Mouse (Mus musculus) thymus, adult 2 months (tissue): Measurements from ENCODE around the gene Zfp428. TPM values are rescaled to one million over a fixed set of nuclear protein-coding genes. Genes with fewer than 3 reads are reported as not detected.
A peak's percentile ranks its signal among the peaks of the same experiment; 100 is the strongest.

Source experiments
- DNase-seq: peaks from one replicate; pipeline ENCODE4 v3.0.0; 2021
- H3K27ac ChIP-seq: fragments of 200-500 bp; 2 replicates; pipeline ENCODE4 v1.5.1; 2012; ENCODE audit warnings: low read length, control low read depth; ENCODE audit not compliant: control insufficient read depth, insufficient read depth
- H3K27me3 ChIP-seq: fragments of 200-500 bp; 2 replicates; pipeline ENCODE4 v1.6.1; 2012; ENCODE audit warnings: mild to moderate bottlenecking, low read length, moderate library complexity, mixed read lengths; ENCODE audit not compliant: control insufficient read depth, insufficient read depth
- H3K36me3 ChIP-seq: fragments of 200-500 bp; 2 replicates; pipeline ENCODE4 v1.6.1; 2012; ENCODE audit warnings: mild to moderate bottlenecking, low read length, moderate library complexity; ENCODE audit not compliant: control insufficient read depth, insufficient read depth
- H3K4me1 ChIP-seq: fragments of 200-500 bp; replicated peaks from 2 replicates; pipeline ENCODE4 v1.6.1; 2012; ENCODE audit warnings: low read length; ENCODE audit not compliant: control insufficient read depth, insufficient read depth
- H3K4me3 ChIP-seq: fragments of 200-500 bp; 2 replicates; pipeline ENCODE4 v1.5.1; 2012; ENCODE audit warnings: mild to moderate bottlenecking, low read length, control low read depth, moderate library complexity; ENCODE audit not compliant: control insufficient read depth, insufficient read depth
- CTCF ChIP-seq: fragments of 200-500 bp; IDR thresholded peaks from 2 replicates; pipeline ENCODE4 v1.5.1; 2012; ENCODE audit warnings: mild to moderate bottlenecking, control low read depth, low read length, moderate library complexity, borderline replicate concordance; ENCODE audit not compliant: control insufficient read depth, poor library complexity, insufficient read depth; ENCODE audit errors: extremely low read depth
- POLR2A ChIP-seq: fragments of 200-500 bp; IDR thresholded peaks from 2 replicates; pipeline ENCODE4 v1.6.1; 2012; ENCODE audit warnings: mild to moderate bottlenecking, low read length, control low read depth, moderate library complexity; ENCODE audit not compliant: control insufficient read depth, poor library complexity, insufficient read depth; ENCODE audit errors: extremely low read depth
- WGBS: fragments of 180-500 bp; shearing (Covaris S2); methylation state at CpG from one replicate; pipeline ENCODE4 v1.1.7; 2018; 5-methylcytosine and 5-hydroxymethylcytosine counted together
- polyA plus RNA-seq: library from polyadenylated mRNA; depleted of rRNA; stranded (reverse); fragments of >200 nt; gene quantifications from 2 replicates; pipeline ENCODE4 v1.2.3, GENCODE M21; 2012; rRNA removed

Zfp428 gene
- polyA plus RNA-seq, 1 experiment = 14.4 TPM

GRCm38 (mm10) chr7:24551985-24552759, 45.4 kb downstream of the Zfp428 start:
- TF ChIP-seq POLR2A (no peak), CTCF (no peak)
- no peak for DNase-seq

GRCm38 (mm10) chr7:24555786-24556185, 49.0 kb downstream of the Zfp428 start:
- Histone ChIP-seq H3K27ac (no peak overlapping the region), H3K4me3 (no peak overlapping the region), H3K4me1 (no peaks in the 10 kb centered on the region; the same call in 1 of the 2 replicates), H3K27me3 (no peaks in the 10 kb centered on the region), H3K36me3 (no peaks in the 10 kb centered on the region)
- no peak for DNase-seq
- no peak for TF ChIP-seq POLR2A
- no peak for TF ChIP-seq CTCF
- 94% methylated on average over 10 of the region's 10 CpGs for WGBS

More at GRCm38 (mm10) chr7:24551985-24552759, 45.4 kb downstream of the Zfp428 start:
- Histone ChIP-seq H3K27ac (no peak overlapping the region), H3K27me3 (no peaks in the 10 kb centered on the region), H3K36me3 (no peaks in the 10 kb centered on the region), H3K4me3 (no peak overlapping the region), H3K4me1 (peaks cover 6% of the 10 kb centered on the region)
- WGBS = 94% methylated on average over 12 of the region's 12 CpGs

GRCm38 (mm10) chr7:24561450-24561849, 54.6 kb downstream of the Zfp428 start:
- H3K36me3 ChIP-seq = no peaks in the 10 kb centered on the region
- no peaks in the 10 kb centered on the region for H3K4me1 ChIP-seq
- no peak overlapping the region for H3K4me3 ChIP-seq
- H3K27me3 ChIP-seq = no peaks in the 10 kb centered on the region
- no peak for DNase-seq
- 94% methylated on average over 4 of the region's 4 CpGs for WGBS
- H3K27ac ChIP-seq = no peak overlapping the region
- no peak for TF ChIP-seq POLR2A
- TF ChIP-seq CTCF = no peak

- no peaks in the 10 kb centered on the region for H3K27me3 ChIP-seq
- no peaks in the 10 kb centered on the region for H3K4me1 ChIP-seq
- WGBS = 96% methylated on average over 8 of the region's 8 CpGs
- H3K4me3 ChIP-seq = no peak overlapping the region
- H3K36me3 ChIP-seq = 0 out of 2 replicates have a peak, but pooled peaks cover 12% of the 10 kb centered on the region
- DNase-seq = no peak
- no peak overlapping the region for H3K27ac ChIP-seq
- TF ChIP-seq CTCF = no peak
These were observed 56.5 kb downstream of the Zfp428 start for GRCm38 (mm10) chr7:24563191-24563836.

GRCm38 (mm10) chr7:24563837-24564206, 57.0 kb downstream of the Zfp428 start:
- H3K4me3 ChIP-seq = no peak overlapping the region
- 93% methylated on average over 4 of the region's 4 CpGs for WGBS
- H3K27me3 ChIP-seq = no peaks in the 10 kb centered on the region
- no peaks in the 10 kb centered on the region for H3K4me1 ChIP-seq
- TF ChIP-seq CTCF (no peak), POLR2A (no peak)
- 0 out of 2 replicates have a peak, but pooled peaks cover 12% of the 10 kb centered on the region for H3K36me3 ChIP-seq
- H3K27ac ChIP-seq = no peak overlapping the region
- no peak for DNase-seq

GRCm38 (mm10) chr7:24564607-24565265, 57.9 kb downstream of the Zfp428 start:
- H3K4me1 ChIP-seq = no peaks in the 10 kb centered on the region
- H3K27me3 ChIP-seq = no peaks in the 10 kb centered on the region
- peak; percentile 80 for DNase-seq
- H3K36me3 ChIP-seq = 0 out of 2 replicates have a peak, but pooled peaks cover 12% of the 10 kb centered on the region
- H3K4me3 ChIP-seq = no peak overlapping the region
- WGBS = 69% methylated on average over 6 of the region's 6 CpGs
- H3K27ac ChIP-seq = no peak overlapping the region
- TF ChIP-seq POLR2A = no peak
- peak; percentile 90 for TF ChIP-seq CTCF

Other genes with a start within 250 kb of the Zfp428 start
- 1.2 and 1.7 TPM in 2 replicates for gene Zfp93, start 236.6 kb upstream of the Zfp428 start, polyA plus RNA-seq
- gene Zfp61, start 205.8 kb upstream of the Zfp428 start, polyA plus RNA-seq = 16.1 and 22.6 TPM in 2 replicates
- gene Zfp94, start 190.3 kb upstream of the Zfp428 start, polyA plus RNA-seq = 6.2 and 6.8 TPM in 2 replicates
- gene Tescl, start 173.1 kb upstream of the Zfp428 start, polyA plus RNA-seq = 0.12 TPM in 1 of 2 replicates, not detected in the other
- gene Lypd5, start 157.8 kb upstream of the Zfp428 start, polyA plus RNA-seq = 0.85 and 1.00 TPM in 2 replicates
- gene Kcnn4, start 136.7 kb upstream of the Zfp428 start, polyA plus RNA-seq = 402 and 429 TPM in 2 replicates
- gene Smg9, start 107.4 kb upstream of the Zfp428 start, polyA plus RNA-seq = 166 and 168 TPM in 2 replicates
- gene Irgc1, start 54.7 kb upstream of the Zfp428 start, polyA plus RNA-seq = 0.97 and 3.0 TPM in 2 replicates
- gene Plaur, start 44.5 kb upstream of the Zfp428 start, polyA plus RNA-seq = 7.0 and 9.5 TPM in 2 replicates
- gene Cadm4, start 25.0 kb upstream of the Zfp428 start, polyA plus RNA-seq = 6.4 and 7.1 TPM in 2 replicates
- gene AC161166.1, start 5.4 kb downstream of the Zfp428 start, polyA plus RNA-seq = 0.08 TPM in 1 of 2 replicates, not detected in the other
- 34.7 and 36.6 TPM in 2 replicates for gene Irgq, start 23.7 kb downstream of the Zfp428 start, polyA plus RNA-seq
- gene Pinlyp, start 39.1 kb downstream of the Zfp428 start, polyA plus RNA-seq = 3.6 and 5.4 TPM in 2 replicates
- 115 and 116 TPM in 2 replicates for gene Xrcc1, start 39.3 kb downstream of the Zfp428 start, polyA plus RNA-seq
- gene Ethe1, start 80.5 kb downstream of the Zfp428 start, polyA plus RNA-seq = 43.3 and 45.9 TPM in 2 replicates
- gene Zfp575, start 80.6 kb downstream of the Zfp428 start, polyA plus RNA-seq = 0.24 and 0.98 TPM in 2 replicates
- 10.7 and 11.5 TPM in 2 replicates for gene Phldb3, start 103.8 kb downstream of the Zfp428 start, polyA plus RNA-seq
- gene Lypd3, start 129.5 kb downstream of the Zfp428 start, polyA plus RNA-seq = 4.2 and 4.7 TPM in 2 replicates
- gene Tex101, start 169.7 kb downstream of the Zfp428 start, polyA plus RNA-seq = 0.38 TPM in 1 of 2 replicates, not detected in the other
- not detected in 2 replicates for gene BC049730, start 202.2 kb downstream of the Zfp428 start, polyA plus RNA-seq
- not detected in 2 replicates for gene Gm4763, start 219.9 kb downstream of the Zfp428 start, polyA plus RNA-seq